Mouse (Mus musculus) gastrocnemius, postnatal 14 days (tissue): ENCODE measurements around the gene U2af2. TPM values are rescaled to one million over a fixed set of nuclear protein-coding genes. Genes with fewer than 3 reads are reported as not detected.

ENCODE experiments used
- DNase-seq: peaks from one replicate; pipeline ENCODE4 v3.0.0; 2021; ENCODE audit warnings: mixed read lengths
- intact Hi-C: fragments of 180-260 bp; cut with DNase I; formaldehyde crosslinking; loops from one replicate; pipeline ENCODE4 v1.15.1; 2025; ENCODE audit warnings: low total_unique reads
- total RNA-seq, 2 experiments: library from RNA; stranded (reverse); gene quantifications; 2 replicates each; pipeline ENCODE4 v1.2.3; 2021

Gene U2af2
- total RNA-seq, 2 experiments from 2014 or later: 52.0 to 62.2 TPM

DNA sequence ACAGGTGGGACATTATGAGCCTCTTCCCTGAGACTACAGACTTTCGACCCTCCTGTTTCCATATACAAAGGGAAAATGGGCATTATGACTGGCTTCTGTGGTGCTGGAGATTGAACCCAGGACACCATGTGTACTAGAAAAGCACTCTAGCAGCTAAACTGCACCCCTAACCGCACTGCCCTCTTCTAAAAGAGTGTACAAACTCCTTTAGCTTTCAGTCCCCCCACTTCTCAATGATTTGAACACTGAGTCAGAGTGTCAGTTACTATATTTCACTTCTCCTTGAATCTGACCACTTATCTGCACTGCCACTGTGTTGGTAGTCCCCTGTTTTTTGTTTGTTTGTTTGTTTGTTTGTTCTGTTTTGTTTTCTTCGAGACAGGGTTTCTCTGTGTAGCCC, 28.1 kb upstream of the U2af2 start, which contains the start of gene 4632433K11Rik:
Gene 4632433K11Rik (plus strand): TSS at position 301 of the 400 bp plus-strand sequence.
- DNase-seq: no peak
- intact Hi-C loops: no loop called here

DNA sequence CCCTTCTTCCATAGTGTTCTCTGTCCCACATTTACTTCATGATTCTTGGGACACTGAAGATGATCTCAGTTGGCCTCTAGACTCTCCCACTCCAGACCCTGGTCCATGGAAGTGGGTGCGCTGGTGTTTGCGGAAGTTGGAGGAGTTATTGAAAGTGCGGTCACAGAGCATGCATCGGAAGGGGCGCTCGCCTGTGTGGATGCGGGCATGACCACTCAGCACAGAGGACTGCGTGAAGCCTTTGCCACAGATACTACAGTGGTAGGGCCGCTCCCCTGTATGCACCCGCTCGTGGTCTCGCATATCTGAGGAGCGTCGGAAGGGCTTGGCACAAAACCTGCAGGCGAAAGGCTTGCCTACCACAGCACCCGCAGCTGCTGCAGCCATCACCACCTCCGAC, 26.3 kb upstream of the U2af2 start:
- no peak for DNase-seq
- intact Hi-C loops: no loop called here

DNA sequence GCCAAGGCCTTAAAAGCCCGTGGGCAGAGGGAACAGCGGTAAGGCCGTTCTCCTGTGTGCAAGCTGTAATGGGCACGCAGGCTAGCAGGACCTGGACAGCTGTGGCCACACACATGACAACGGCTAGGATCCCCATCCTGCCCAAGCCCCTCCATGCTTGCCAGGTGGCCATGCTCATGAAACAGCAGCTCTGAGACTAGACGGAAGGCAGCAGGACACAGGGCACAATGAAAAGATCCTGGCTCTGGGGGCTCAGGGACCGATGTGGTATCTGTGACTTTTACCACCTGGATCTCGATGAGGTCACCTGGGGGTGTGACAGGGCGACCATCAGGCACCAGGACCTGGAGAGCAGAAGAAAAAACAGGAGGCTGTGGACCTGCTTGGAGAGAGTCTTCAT, 25.8 kb upstream of the U2af2 start:
- no peak for DNase-seq
- intact Hi-C loops: no loop called here

DNA sequence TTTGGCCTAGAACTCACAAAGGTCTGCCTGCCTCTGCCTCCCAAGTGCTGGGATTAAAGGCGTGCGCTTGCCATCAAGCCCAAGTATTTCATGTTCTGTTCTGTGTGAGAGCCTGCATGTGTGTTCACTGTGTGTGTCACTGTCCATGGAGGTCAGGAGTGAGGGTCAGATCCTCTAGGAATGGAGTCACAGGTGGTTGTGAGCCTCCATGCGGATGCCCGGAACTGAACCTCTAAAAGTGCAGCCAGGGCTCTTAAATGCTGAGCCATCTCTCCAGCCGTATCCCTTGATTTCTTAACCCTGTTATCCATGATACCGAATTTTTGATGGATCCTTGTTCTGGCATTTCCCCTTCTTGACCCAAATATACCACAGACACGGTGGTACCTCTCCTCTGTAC, 24.9 kb upstream of the U2af2 start:
- intact Hi-C loops: no loop called here
- no peak for DNase-seq

DNA sequence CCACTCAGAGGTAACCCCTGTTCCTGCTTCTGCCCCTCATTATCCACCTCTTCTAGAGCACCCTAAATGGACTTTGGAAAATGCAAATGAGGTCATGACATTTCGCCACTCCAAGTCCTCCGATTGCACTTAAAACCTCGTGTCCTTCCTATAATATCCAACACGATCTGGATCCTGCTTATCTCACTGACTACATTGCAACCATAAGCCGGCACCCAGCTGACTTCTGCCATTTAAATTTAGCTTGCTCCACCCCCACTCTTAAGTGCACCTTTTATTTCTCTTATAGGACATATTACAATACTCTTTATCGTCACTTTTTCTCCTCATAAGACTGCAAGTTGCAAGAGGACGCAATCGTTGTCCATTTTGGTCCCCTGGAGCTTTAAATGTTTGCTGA, 24.5 kb upstream of the U2af2 start:
- DNase-seq: no peak
- intact Hi-C loops: no loop called here

DNA sequence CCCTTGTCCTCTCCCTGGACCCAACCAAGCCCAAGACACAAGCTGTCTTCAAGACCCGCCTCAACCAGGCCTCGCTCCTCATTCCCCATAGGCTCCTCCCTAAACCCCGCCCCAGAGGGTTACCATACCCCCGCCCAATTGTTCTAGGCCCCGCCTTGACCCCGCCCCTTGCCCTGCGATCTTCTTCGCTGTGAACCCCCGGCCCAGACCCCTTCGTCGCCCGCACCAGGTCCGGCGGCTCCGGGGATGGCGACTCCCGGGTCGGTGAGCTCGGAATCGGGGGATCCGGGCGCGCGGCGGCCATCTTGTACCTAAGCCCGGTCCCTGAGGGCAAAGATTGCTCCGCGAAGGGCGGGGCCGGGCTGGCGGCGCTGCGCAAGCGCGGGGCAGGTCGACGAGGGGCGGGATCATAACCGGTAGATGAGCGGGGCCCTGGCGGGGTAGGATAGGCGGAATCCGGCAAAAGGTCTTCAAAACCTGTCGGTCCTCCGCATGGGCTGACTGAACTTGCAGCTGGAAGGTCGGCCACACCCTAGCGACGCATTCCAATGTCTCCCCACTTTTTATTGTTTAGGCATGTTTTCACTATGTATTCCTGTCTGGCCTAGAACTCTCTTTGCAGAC, 23.7 kb upstream of the U2af2 start, which contains the start of gene Zfp784:
Gene Zfp784 (minus strand): TSS at position 338 of the 624 bp plus-strand sequence.
- peak; percentile 94 for DNase-seq
- intact Hi-C loops: no loop called here

DNA sequence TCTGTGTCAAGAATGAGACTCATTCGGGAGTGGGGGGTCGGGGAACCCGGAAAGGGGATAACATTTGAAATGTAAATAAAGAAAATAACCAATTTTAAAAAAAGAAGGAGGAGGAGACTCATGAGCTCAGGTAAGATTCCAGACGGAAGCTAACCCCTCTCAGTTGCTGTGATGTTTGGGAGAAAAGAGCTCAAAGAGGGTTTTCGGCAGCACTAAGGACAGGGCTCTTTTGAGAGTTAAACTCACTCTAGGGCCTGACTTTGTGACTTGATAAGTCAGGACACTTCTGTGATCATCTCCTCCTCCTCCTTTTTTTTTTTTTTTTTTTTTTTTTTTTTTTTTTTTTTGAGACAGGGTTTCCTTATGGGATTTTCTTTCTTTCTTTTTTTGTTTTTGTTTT, 23.0 kb upstream of the U2af2 start:
- intact Hi-C loops: no loop called here

DNA sequence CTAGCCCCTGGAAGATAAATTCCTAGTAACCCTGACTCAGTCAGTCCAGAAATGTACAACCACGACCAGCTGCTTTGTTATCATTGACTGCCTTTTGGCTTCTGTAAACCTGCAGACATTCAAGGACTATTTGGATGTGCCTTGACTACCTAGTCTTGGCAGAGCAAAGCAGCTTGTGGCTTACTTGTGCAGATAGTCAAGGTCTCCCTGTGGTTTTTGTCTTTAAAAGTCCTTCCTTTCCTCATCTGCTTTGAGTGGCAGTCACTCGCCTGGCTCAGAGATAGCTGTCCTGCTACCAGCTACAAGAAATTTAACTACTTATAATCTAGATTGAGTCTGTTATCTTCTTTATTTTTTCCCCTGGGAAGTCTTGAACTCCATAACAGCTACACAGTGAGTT, 17.0 kb upstream of the U2af2 start:
- intact Hi-C loops: no loop called here
- no peak for DNase-seq

More for the DNA sequence above, 23.0 kb upstream of the U2af2 start:
- no peak for DNase-seq

DNA sequence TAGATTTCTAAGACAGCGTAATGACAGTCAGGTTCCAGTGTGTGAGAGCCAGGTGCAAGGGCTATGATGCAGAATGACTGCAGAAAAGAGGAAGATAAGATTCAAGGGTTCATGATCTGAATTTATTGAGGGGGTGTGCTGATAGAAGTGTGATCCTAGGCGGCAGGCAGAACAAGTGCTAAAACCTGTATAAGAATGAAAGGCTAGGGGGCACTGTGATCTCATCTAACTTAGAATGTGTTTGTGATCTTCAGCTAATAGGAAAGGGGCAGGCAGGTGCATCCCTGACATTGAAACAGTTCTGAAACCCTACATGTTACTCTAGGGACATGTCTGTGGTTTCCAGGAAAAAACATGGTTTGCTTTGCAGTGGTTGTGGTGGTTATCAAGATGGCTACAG, 15.8 kb upstream of the U2af2 start:
- intact Hi-C loops: loop anchor here (2.0 kb wide), 1 partner anchor 103 kb away; no protein-coding TSS in a partner anchor
- DNase-seq: no peak

DNA sequence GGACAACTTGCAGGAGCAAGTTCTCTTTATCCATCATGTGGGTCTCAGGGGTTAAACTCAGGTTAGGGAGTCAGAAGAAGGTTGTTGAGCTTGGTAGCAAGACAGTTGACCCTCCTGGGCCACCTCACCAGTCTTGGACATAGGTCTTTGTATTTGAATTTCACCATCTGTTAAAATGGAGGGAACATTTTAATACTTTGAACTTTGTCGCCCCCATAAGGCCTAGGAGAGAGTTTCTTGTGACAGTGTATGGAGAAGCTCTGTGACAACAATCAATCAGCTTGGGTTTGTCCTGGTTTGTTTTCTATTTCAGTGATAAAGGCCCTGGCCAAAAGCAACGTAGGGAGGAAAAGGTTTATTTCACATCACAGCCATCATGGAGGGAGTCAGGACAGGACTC, 14.6 kb upstream of the U2af2 start:
- intact Hi-C loops: loop anchor here (2.0 kb wide), 1 partner anchor 105 kb away; no protein-coding TSS in a partner anchor
- no peak for DNase-seq

DNA sequence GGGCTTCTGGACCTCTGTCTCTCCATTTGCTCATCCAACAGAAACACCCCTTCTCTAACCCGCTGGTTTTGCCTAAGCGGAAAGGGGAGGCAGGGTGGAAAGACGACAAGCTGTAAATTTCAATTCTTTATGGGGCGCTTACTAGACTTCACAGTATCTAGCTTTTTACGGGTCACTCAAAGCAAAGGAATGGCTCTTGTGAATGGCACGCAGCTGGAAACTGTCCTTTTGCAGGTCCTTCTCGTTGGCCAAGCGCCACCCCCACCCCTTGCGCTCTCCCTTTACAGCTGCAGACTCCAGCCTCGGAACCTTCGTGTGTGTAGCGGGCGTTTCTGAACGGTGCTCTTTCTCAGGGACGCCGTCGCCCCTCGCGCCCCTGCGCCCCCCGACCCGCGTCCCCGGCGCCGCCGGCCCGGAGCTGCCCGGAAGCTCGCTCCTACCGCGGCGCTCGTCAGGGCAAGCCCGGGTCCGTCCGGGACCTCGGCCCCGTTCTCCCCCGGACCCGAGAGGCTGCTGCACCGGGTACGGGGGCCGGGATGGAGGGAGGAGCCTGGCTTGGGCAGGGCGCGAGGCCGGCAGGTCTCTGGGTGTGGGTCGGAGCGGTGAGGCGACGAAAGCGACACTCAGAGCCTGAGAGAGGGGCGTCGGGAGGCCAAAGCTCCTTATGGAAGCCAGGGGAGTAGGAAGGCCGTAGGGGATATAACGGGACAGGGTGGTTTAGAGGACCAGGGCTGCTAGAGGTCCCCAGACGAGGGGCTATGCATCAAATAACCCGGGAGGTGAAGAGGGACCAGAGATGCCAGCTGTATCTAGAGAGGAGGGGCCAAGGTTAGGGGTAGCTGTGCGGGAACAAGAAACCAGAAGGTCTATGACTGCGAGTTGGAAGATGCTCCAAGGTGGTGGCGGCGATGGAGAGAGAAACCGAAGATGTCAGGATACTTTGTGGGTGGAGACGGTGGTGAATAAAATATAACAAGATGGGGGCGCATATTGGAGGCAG, 10.4 kb upstream of the U2af2 start, which contains the start of gene Zfp580:
Gene Zfp580 (plus strand): TSS at position 346 of the 1,000 bp plus-strand sequence.
- peak; percentile 80 for DNase-seq
- intact Hi-C loops: loop anchor here (2.0 to 5.0 kb wide), 2 partner anchors 34 to 55 kb away; partner anchors contain the start of genes Gm44973 and Zfp579

DNA sequence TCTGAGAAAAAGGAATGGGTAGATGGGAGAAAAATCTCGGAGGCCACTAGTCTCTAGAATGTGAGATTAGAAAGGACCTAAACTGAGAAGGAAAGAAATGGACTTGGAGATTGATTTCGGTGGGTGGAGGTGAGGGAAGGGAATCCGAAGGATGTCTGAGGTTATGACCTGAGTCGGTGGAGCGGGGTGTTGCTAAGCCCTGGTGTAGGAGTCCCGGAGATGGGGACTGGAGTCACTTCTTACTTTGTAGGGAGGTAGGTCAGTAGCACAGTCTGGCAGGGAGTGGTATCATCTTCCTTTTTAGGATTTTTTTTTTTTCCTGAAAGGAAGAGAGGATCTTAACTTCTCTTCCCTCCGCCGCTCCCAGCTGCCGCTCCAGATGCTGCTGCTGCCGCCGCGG, 9.5 kb upstream of the U2af2 start:
- intact Hi-C loops: loop anchor here (2.0 to 5.0 kb wide), 2 partner anchors 35 to 56 kb away; partner anchors contain the start of genes Gm44973 and Zfp579
- no peak for DNase-seq

DNA sequence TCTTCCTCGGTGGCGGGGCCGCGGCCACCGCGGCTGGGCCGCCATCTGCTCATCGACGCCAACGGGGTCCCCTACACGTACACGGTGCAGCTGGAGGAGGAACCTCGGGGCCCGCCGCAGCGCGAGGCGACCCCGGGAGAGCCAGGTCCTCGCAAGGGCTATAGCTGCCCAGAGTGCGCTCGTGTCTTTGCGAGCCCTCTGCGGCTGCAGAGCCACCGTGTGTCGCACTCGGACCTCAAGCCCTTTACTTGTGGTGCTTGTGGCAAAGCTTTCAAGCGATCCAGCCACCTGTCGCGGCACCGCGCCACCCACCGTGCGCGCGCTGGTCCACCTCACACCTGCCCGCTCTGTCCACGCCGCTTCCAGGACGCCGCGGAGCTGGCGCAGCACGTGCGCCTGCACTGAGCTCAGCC, 9.0 kb upstream of the U2af2 start:
- intact Hi-C loops: loop anchor here (2.0 to 5.0 kb wide), 2 partner anchors 36 to 56 kb away; partner anchors contain the start of genes Gm44973 and Zfp579
- no peak for DNase-seq

DNA sequence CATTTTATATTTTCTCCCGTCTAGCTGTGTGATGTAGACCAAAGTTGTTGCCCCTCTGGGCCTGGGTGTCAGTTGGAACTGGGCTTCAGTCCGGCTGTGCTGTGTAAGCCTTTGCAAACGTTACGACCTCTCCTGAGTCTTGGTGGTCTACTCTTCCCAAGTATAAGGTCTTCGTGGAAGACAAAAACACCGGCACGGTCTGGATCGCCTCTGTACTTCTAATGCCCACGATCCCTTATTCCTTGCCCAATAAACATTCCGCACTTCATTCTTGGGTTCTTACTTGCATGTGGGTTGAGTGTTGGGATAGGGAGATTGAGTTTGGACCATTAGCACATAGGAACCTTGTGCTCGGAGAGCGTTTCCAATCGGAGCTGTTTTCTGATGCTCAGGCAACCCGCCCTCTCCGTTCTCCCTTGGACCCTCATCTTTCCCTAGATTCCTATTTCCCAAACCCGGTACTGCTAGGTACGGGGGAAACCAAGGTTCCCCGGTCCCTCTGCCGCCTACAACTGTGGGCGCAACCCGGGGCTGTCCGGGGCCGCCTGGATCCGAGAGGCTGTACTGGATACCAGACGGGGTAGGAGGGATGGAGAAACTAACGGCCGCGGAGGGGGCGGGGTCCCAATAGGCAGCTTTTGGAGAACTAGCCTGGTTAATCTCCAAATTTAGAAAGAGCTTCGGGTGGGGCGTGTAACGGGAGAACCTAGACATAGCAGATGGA, 8.3 kb upstream of the U2af2 start:
- peak; percentile 24 for DNase-seq
- intact Hi-C loops: loop anchor here (2.0 to 5.0 kb wide), 2 partner anchors 36 to 57 kb away; partner anchors contain the start of genes Gm44973 and Zfp579

DNA sequence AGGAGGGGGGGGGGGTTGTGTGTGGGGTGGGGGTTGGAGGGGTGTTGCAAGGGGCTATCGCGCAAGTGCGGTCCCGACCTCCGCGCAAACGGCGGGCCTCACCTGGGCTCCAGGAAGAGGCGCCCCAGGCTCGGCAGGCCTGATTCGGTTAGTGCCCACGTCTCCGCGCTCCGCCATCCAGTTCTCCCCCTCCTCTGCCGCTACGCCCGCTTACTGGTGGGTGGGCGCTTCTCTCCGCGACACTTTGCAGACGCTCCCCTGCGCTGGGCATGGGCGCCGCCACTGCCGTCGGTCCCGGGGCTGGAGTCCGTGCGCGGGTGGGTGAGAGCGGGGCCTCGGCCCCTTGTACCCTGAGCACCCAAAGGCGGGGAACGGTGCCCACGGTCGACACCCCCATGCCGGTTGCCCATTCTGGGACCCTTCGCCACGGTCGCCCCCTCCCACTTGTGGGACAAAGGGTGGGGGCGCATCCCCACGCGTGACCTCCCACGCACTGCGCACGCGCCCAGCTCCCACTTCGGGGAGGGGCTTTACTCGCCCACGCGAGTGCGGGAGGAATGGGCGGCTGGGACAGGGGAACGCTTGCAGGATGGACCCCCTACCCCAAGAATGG, 5.2 kb upstream of the U2af2 start:
- no peak for DNase-seq
- intact Hi-C loops: no loop called here

DNA sequence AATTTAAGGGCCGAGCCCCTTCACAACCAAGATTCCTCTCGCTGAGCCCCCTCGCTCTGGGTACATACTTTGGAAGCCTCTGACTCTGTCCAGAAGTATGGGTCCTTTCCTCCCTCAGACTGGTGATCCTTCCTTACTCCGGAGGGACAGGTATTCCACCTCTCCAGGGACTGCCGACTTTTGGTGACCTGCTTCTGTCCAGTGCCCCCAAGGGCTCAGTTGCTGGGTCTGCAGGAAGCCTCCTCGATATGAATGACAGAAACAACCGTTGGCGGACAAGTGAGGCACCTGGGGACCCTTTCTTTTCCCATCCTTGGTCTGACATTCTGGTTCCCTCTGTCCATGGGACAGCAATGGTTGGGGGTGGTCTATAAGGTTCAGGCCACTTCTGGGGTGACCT, 4.6 kb upstream of the U2af2 start:
- no peak for DNase-seq
- intact Hi-C loops: no loop called here

DNA sequence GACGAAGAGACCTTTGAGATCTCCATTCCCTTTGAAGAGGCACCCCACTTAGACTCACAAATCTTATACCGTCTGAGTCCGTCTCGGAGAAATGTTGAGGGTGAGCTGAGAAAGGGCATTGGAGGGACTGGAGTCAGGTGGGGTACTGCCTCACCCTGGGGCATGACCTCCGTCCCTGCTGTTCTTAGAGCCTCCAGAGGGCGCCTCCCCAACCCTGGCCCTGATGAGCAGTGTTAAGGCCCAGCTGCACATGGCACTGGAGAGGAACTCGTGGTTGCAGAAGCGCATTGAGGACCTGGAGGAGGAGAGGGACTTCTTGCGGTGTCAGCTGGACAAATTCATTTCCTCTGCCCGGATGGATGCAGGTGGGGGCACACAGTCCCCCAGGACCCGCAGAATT, 4.1 kb upstream of the U2af2 start:
- no peak for DNase-seq
- intact Hi-C loops: no loop called here

DNA sequence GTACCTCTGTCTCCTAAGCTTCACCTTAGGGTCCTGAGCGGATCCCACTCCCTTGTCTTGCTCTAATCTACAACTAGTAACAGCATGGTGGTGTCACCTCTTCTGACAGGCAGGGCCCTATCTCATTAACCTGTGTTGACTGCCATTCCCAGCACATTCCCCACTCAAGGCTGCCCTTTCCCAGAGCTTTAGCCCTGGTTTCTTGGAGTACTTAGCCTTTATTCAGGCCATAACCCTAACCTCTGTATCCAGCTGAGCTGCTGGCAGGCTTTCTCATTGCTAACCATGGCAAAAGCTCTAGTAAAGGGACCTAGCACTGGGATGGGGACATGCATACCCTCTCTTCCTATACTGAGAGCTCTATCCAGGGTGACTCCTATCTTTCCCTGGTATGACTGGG, 3.3 kb upstream of the U2af2 start:
- intact Hi-C loops: no loop called here
- no peak for DNase-seq

DNA sequence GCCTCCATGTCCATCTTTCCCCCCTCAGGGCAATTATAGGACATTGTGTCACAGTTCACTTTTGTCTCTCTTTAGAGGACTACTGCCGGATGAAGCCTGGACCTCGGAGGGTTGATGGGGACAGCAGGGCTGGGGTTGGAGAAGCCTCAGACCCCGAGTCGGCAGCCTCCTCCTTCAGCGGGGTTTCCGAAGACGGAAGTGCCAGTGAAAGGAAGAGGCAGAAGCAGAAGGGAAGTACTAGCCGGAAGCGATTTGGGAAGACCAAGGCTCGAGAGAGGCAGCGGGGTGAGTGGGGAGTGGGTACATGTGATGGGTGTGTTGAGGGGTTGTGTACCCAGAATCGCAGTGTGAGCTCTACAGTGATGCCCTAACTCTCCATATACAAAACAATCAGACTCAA, 2.5 kb upstream of the U2af2 start:
- intact Hi-C loops: no loop called here
- DNase-seq: no peak
